Mouse (Mus musculus) left cerebral cortex, postnatal 25 days (tissue): ENCODE data around the gene 1700069L16Rik. TPM values are rescaled to one million over a fixed set of nuclear protein-coding genes. Genes with fewer than 3 reads are reported as not detected.

ENCODE experiments used
- DNase-seq, 2 experiments: peaks; one replicate each; pipeline ENCODE4 v3.0.0; 2022; ENCODE audit warnings: low spot score in 2 of 2, mixed read lengths in 1 of 2
- intact Hi-C: fragments of 180-260 bp; cut with DNase I; formaldehyde crosslinking; loops from one replicate; pipeline ENCODE4 v1.15.1; 2025
- total RNA-seq, 2 experiments: library from RNA; stranded (reverse); gene quantifications; 2 replicates each; pipeline ENCODE4 v1.2.3; 2021

1700069L16Rik gene
- total RNA-seq, 2 experiments from 2014 or later: not detected

GRCm38 (mm10) chr5:113700388-113701023 lies 24.1 kb downstream of the 1700069L16Rik start:
- intact Hi-C loops: no loop called here
- DNase-seq: no peak

- no peak for DNase-seq
- intact Hi-C loops: no loop called here
These were observed 30.2 kb downstream of the 1700069L16Rik start for GRCm38 (mm10) chr5:113694415-113694814.

- no peak for DNase-seq
- intact Hi-C loops: no loop called here
These were observed 30.6 kb downstream of the 1700069L16Rik start for GRCm38 (mm10) chr5:113694000-113694399.

- intact Hi-C loops: no loop called here
- DNase-seq: no peak
These were observed 31.3 kb downstream of the 1700069L16Rik start for GRCm38 (mm10) chr5:113693196-113693755.

- DNase-seq: no peak
- intact Hi-C loops: no loop called here
These were observed 33.7 kb downstream of the 1700069L16Rik start for GRCm38 (mm10) chr5:113690866-113691265.

- DNase-seq: peak in 1 of 2 experiments; percentile 3
- intact Hi-C loops: no loop called here
These were observed 34.5 kb downstream of the 1700069L16Rik start for GRCm38 (mm10) chr5:113690069-113690548.

- no peak for DNase-seq
- intact Hi-C loops: no loop called here
These were observed 37.1 kb downstream of the 1700069L16Rik start for GRCm38 (mm10) chr5:113687514-113687913.

- intact Hi-C loops: no loop called here
- no peak for DNase-seq
These were observed 39.1 kb downstream of the 1700069L16Rik start for GRCm38 (mm10) chr5:113685471-113685870.

GRCm38 (mm10) chr5:113683246-113683645 lies 41.3 kb downstream of the 1700069L16Rik start:
- DNase-seq: no peak
- intact Hi-C loops: no loop called here

GRCm38 (mm10) chr5:113682472-113682871 lies 42.1 kb downstream of the 1700069L16Rik start:
- no peak for DNase-seq
- intact Hi-C loops: no loop called here

GRCm38 (mm10) chr5:113681219-113681618 lies 43.4 kb downstream of the 1700069L16Rik start:
- no peak for DNase-seq
- intact Hi-C loops: no loop called here

- intact Hi-C loops: no loop called here
- no peak for DNase-seq
These were observed 45.1 kb downstream of the 1700069L16Rik start for GRCm38 (mm10) chr5:113679509-113679908.

- intact Hi-C loops: no loop called here
- no peak for DNase-seq
These were observed 45.7 kb downstream of the 1700069L16Rik start for GRCm38 (mm10) chr5:113678743-113679452.

- DNase-seq: no peak
- intact Hi-C loops: no loop called here
These were observed 47.0 kb downstream of the 1700069L16Rik start for GRCm38 (mm10) chr5:113677541-113677940.

GRCm38 (mm10) chr5:113674851-113675250 lies 49.7 kb downstream of the 1700069L16Rik start:
- intact Hi-C loops: no loop called here
- DNase-seq: no peak

- peak in 1 of 2 experiments; percentile 44 for DNase-seq
- intact Hi-C loops: no loop called here
These were observed 52.1 kb downstream of the 1700069L16Rik start for GRCm38 (mm10) chr5:113672456-113672855.

- no peak for DNase-seq
- intact Hi-C loops: no loop called here
These were observed 54.0 kb downstream of the 1700069L16Rik start for GRCm38 (mm10) chr5:113670597-113670996.

GRCm38 (mm10) chr5:113670110-113670509 lies 54.5 kb downstream of the 1700069L16Rik start:
- no peak for DNase-seq
- intact Hi-C loops: no loop called here

- intact Hi-C loops: no loop called here
- DNase-seq: no peak
These were observed 59.9 kb downstream of the 1700069L16Rik start for GRCm38 (mm10) chr5:113664629-113665195.

GRCm38 (mm10) chr5:113664127-113664526 lies 60.4 kb downstream of the 1700069L16Rik start:
- DNase-seq: no peak
- intact Hi-C loops: no loop called here
